Mouse (Mus musculus) MEL (cell line): ENCODE results near the gene Ptpru. TPM values are rescaled to one million over a fixed set of nuclear protein-coding genes. Genes with fewer than 3 reads are reported as not detected.

ENCODE experiments used
- DNase-seq: peaks from one replicate; pipeline ENCODE4 v3.0.0; 2011; ENCODE audit warnings: low read depth, low spot score
- H3K27ac ChIP-seq: 2 replicates; pipeline ENCODE4 v1.5.1; 2012; ENCODE audit warnings: low read depth, mild to moderate bottlenecking, control low read depth, low read length, moderate library complexity; ENCODE audit not compliant: control insufficient read depth
- H3K27me3 ChIP-seq, 2 experiments: fragments of 150-350 bp in 1 of 2; sonication (generic) in 1 of 2; 2 replicates each; pipeline ENCODE4 v1.6.1; 2012; ENCODE audit warnings: low read length in 2 of 2, mild to moderate bottlenecking in 2 of 2, improper control_type of control experiment in 1 of 2, moderate library complexity in 1 of 2; ENCODE audit not compliant: insufficient read depth in 2 of 2, control insufficient read depth in 1 of 2
- H3K36me3 ChIP-seq, 2 experiments: 2 replicates each; pipeline ENCODE4 v1.6.1; 2012 to 2014; ENCODE audit warnings: low read length in 2 of 2, improper control_type of control experiment in 1 of 2, inconsistent platforms in 1 of 2, mild to moderate bottlenecking in 1 of 2; ENCODE audit not compliant: insufficient read depth in 2 of 2, control insufficient read depth in 1 of 2
- H3K4me1 ChIP-seq, 2 experiments: fragments of 150-350 bp in 1 of 2; sonication (generic) in 1 of 2; 2 replicates each; pipeline ENCODE4 v1.6.1; 2012; ENCODE audit warnings: low read length in 2 of 2, improper control_type of control experiment in 1 of 2, mild to moderate bottlenecking in 1 of 2; ENCODE audit not compliant: insufficient read depth in 2 of 2, control insufficient read depth in 1 of 2
- H3K4me3 ChIP-seq, 2 experiments: fragments of 150-350 bp in 1 of 2; sonication (generic) in 1 of 2; 2 replicates each; pipeline ENCODE4 v1.5.1; 2012; ENCODE audit warnings: low read depth in 2 of 2, low read length in 2 of 2, mild to moderate bottlenecking in 2 of 2, moderate library complexity in 2 of 2, control low read depth in 1 of 2, improper control_type of control experiment in 1 of 2; ENCODE audit not compliant: control insufficient read depth in 1 of 2, insufficient read depth in 1 of 2
- H3K79me2 ChIP-seq: 2 replicates; pipeline ENCODE4 v1.6.1; 2012; ENCODE audit warnings: mild to moderate bottlenecking, low read length, moderate library complexity; ENCODE audit not compliant: control insufficient read depth, poor library complexity, insufficient read depth
- H3K9ac ChIP-seq: 2 replicates; pipeline ENCODE4 v1.6.1; 2012; ENCODE audit warnings: low read depth, mild to moderate bottlenecking, control low read depth, low read length, moderate library complexity; ENCODE audit not compliant: control insufficient read depth, poor library complexity, severe bottlenecking
- H3K9me3 ChIP-seq: fragments of 150-350 bp; sonication (generic); replicated peaks from 2 replicates; pipeline ENCODE4 v1.6.1; 2012; ENCODE audit warnings: mild to moderate bottlenecking, low read length, improper control_type of control experiment, moderate library complexity; ENCODE audit not compliant: insufficient read depth
- CHD1 ChIP-seq: IDR thresholded peaks from 2 replicates; pipeline ENCODE4 v1.6.1; 2012; ENCODE audit warnings: low read depth, mild to moderate bottlenecking, inconsistent platforms, low read length, improper control_type of control experiment
- CHD2 ChIP-seq: IDR thresholded peaks from 2 replicates; pipeline ENCODE4 v1.6.1; 2011; ENCODE audit warnings: low read length, improper control_type of control experiment
- ELF1 ChIP-seq: IDR thresholded peaks from 2 replicates; pipeline ENCODE4 v1.6.1; 2014; ENCODE audit warnings: low read depth, mild to moderate bottlenecking, inconsistent platforms, low read length, improper control_type of control experiment, moderate library complexity
- EP300 ChIP-seq, 2 experiments: IDR thresholded peaks; 2 replicates each; pipeline ENCODE4 v1.6.1; 2011; ENCODE audit warnings: improper control_type of control experiment in 2 of 2, low read length in 2 of 2, low read depth in 1 of 2, mild to moderate bottlenecking in 1 of 2
- GABPA ChIP-seq: IDR thresholded peaks from 2 replicates; pipeline ENCODE4 v1.6.1; 2012; ENCODE audit warnings: low read depth, mild to moderate bottlenecking, inconsistent platforms, low read length, improper control_type of control experiment, moderate library complexity
- GATA1 ChIP-seq: IDR thresholded peaks from 2 replicates; pipeline ENCODE4 v1.6.1; 2011; ENCODE audit warnings: low read depth, low read length, improper control_type of control experiment
- HCFC1 ChIP-seq: IDR thresholded peaks from 2 replicates; pipeline ENCODE4 v1.6.1; 2012; ENCODE audit warnings: low read depth, mild to moderate bottlenecking, inconsistent platforms, low read length, improper control_type of control experiment, moderate library complexity
- KAT2A ChIP-seq: conservative IDR thresholded peaks from 2 replicates; pipeline ENCODE4 v1.6.1; 2012; ENCODE audit warnings: low read depth, low read length, improper control_type of control experiment, inconsistent platforms
- MAFK ChIP-seq: IDR thresholded peaks from 2 replicates; pipeline ENCODE4 v1.6.1; 2011; ENCODE audit warnings: low read depth, mild to moderate bottlenecking, low read length, improper control_type of control experiment, borderline replicate concordance
- MAZ ChIP-seq: IDR thresholded peaks from 2 replicates; pipeline ENCODE4 v1.6.1; 2012; ENCODE audit warnings: low read depth, mild to moderate bottlenecking, inconsistent platforms, low read length, improper control_type of control experiment
- MEF2A ChIP-seq: IDR thresholded peaks from 2 replicates; pipeline ENCODE4 v1.6.1; 2014; ENCODE audit warnings: low read depth, mild to moderate bottlenecking, inconsistent platforms, low read length, improper control_type of control experiment; ENCODE audit not compliant: poor library complexity, insufficient replicate concordance, severe bottlenecking; ENCODE audit errors: extremely low read depth
- MXI1 ChIP-seq: IDR thresholded peaks from 2 replicates; pipeline ENCODE4 v1.6.1; 2011; ENCODE audit warnings: mild to moderate bottlenecking, low read depth, low read length, improper control_type of control experiment
- MYB ChIP-seq: IDR thresholded peaks from 2 replicates; pipeline ENCODE4 v1.6.1; 2011; ENCODE audit warnings: mild to moderate bottlenecking, low read depth, low read length, improper control_type of control experiment
- NELFE ChIP-seq: IDR thresholded peaks from 2 replicates; pipeline ENCODE4 v1.6.1; 2011; ENCODE audit warnings: low read depth, low read length, improper control_type of control experiment
- POLR2A ChIP-seq, 2 experiments: IDR thresholded peaks; 2 replicates each; pipeline ENCODE4 v1.6.1; 2011 to 2012; ENCODE audit warnings: low read length in 2 of 2, mild to moderate bottlenecking in 2 of 2, control low read depth in 1 of 2, improper control_type of control experiment in 1 of 2, low read depth in 1 of 2, moderate library complexity in 1 of 2; ENCODE audit not compliant: control insufficient read depth in 1 of 2, insufficient read depth in 1 of 2, poor library complexity in 1 of 2
- POLR2AphosphoS5 ChIP-seq: IDR thresholded peaks from 2 replicates; pipeline ENCODE4 v1.6.1; 2012; ENCODE audit warnings: low read depth, borderline replicate concordance, mild to moderate bottlenecking, inconsistent platforms, low read length, moderate library complexity, mixed read lengths
- SIN3A ChIP-seq: IDR thresholded peaks from 2 replicates; pipeline ENCODE4 v1.6.1; 2012; ENCODE audit warnings: low read length, improper control_type of control experiment, inconsistent platforms
- SMC3 ChIP-seq: IDR thresholded peaks from 2 replicates; pipeline ENCODE4 v1.6.1; 2011; ENCODE audit warnings: low read depth, low read length, improper control_type of control experiment
- TAL1 ChIP-seq: IDR thresholded peaks from 2 replicates; pipeline ENCODE4 v1.6.1; 2012; ENCODE audit warnings: mild to moderate bottlenecking, inconsistent platforms, low read length, moderate library complexity, mixed read lengths
- TBP ChIP-seq: IDR thresholded peaks from 2 replicates; pipeline ENCODE4 v1.8.0; 2011; ENCODE audit warnings: low read depth, low read length, improper control_type of control experiment
- TCF12 ChIP-seq: IDR thresholded peaks from 2 replicates; pipeline ENCODE4 v1.6.1; 2014; ENCODE audit warnings: low read depth, mild to moderate bottlenecking, inconsistent platforms, low read length, improper control_type of control experiment, moderate library complexity
- UBTF ChIP-seq: IDR thresholded peaks from 2 replicates; pipeline ENCODE4 v1.6.1; 2012; ENCODE audit warnings: low read depth, mild to moderate bottlenecking, inconsistent platforms, low read length, improper control_type of control experiment, moderate library complexity, borderline replicate concordance; ENCODE audit not compliant: insufficient read depth
- USF1 ChIP-seq: IDR thresholded peaks from 2 replicates; pipeline ENCODE4 v1.6.1; 2014; ENCODE audit warnings: low read depth, mild to moderate bottlenecking, inconsistent platforms, low read length, improper control_type of control experiment, moderate library complexity
- polyA plus RNA-seq, 2 experiments: library from polyadenylated mRNA; stranded (reverse) in 1 of 2; unstranded in 1 of 2; fragments of >175 nt in 1 of 2; fragments of >200 nt in 1 of 2; gene quantifications; 2 replicates each; pipeline versions ENCODE4 v1.2.1 to v1.2.4; 2012; ENCODE audit warnings: low replicate concordance in 2 of 2, low read depth in 1 of 2; ENCODE audit not compliant: insufficient read length in 2 of 2, insufficient read depth in 1 of 2, missing spikeins in 1 of 2
- total RNA-seq: library from RNA; depleted of rRNA; stranded (reverse); fragments of 300-350 nt; gene quantifications from 2 replicates; pipeline ENCODE4 v1.2.3, GENCODE M21; 2012

Gene Ptpru
- total and polyA plus RNA-seq, 3 experiments = 3.4 to 6.8 TPM; not detected in 1

- H3K79me2 ChIP-seq = no peaks in the 10 kb centered on the region
- peaks cover 0 to 2% of the 10 kb centered on the region in 2 experiments; a peak in 1 of 4 replicates for H3K27me3 ChIP-seq
- H3K9me3 ChIP-seq = no peaks in the 10 kb centered on the region
- no peak for DNase-seq
- no peak overlapping the region for H3K9ac ChIP-seq
- no peak overlapping the region for H3K27ac ChIP-seq
- H3K4me3 ChIP-seq = no peak overlapping the region
- TF ChIP-seq SIN3A = no peak
- TF ChIP-seq POLR2A (IDR thresholded peaks at IDR 0.05; ENCODE audit: control insufficient read depth in 1 of 2, insufficient read depth in 1 of 2, low read depth in 1 of 2, low read length in 2 of 2, poor library complexity in 1 of 2) = no peak
- no peak for TF ChIP-seq POLR2AphosphoS5
- TF ChIP-seq TAL1 = no peak
- no peak for TF ChIP-seq EP300 (IDR thresholded peaks at IDR 0.05; ENCODE audit: low read depth in 1 of 2, low read length in 2 of 2)
- TF ChIP-seq MYB = no peak
- no peak for TF ChIP-seq MEF2A
- TF ChIP-seq ELF1 = no peak
- TF ChIP-seq GABPA = no peak
- TF ChIP-seq SMC3 = no peak
- TF ChIP-seq GATA1 = no peak
- TF ChIP-seq KAT2A = no peak
- H3K36me3 ChIP-seq = no peaks in the 10 kb centered on the region
- H3K4me1 ChIP-seq = no peaks in the 10 kb centered on the region
These were observed 97.5 kb downstream of the Ptpru start for GRCm38 (mm10) chr4:131740621-131741020.

GRCm38 (mm10) chr4:131728628-131729027 is 109.5 kb downstream of the Ptpru start:
- Histone ChIP-seq H3K36me3 (no peaks in the 10 kb centered on the region), H3K4me3 (no peak overlapping the region), H3K4me1 (no peaks in the 10 kb centered on the region), H3K79me2 (no peaks in the 10 kb centered on the region), H3K9ac (no peak overlapping the region), H3K27me3 (no peaks in the 10 kb centered on the region), H3K9me3 (no peaks in the 10 kb centered on the region), H3K27ac (no peak overlapping the region)
- TF ChIP-seq TBP (no peak), TCF12 (no peak), MAZ (no peak), USF1 (no peak), NELFE (no peak), SMC3 (no peak), MAFK (no peak), KAT2A (no peak), MXI1 (no peak), HCFC1 (no peak), CHD1 (no peak), GABPA (no peak), UBTF (no peak), CHD2 (no peak), POLR2A (IDR thresholded peaks at IDR 0.05; ENCODE audit: control insufficient read depth in 1 of 2, insufficient read depth in 1 of 2, low read depth in 1 of 2, low read length in 2 of 2, poor library complexity in 1 of 2) (no peak), SIN3A (no peak)
- no peak for DNase-seq
